Mouse (Mus musculus): Measurements from ENCODE around the gene Sox4. TPM values are rescaled to one million over a fixed set of nuclear protein-coding genes. Genes with fewer than 3 reads are reported as not detected.
A peak's percentile ranks its signal among the peaks of the same experiment; 100 is the strongest.

Gene Sox4
- polyA plus RNA-seq, 1 experiment from 2014 or later, result 51.7 TPM

- Histone ChIP-seq H3K9ac (replicated peaks; ENCODE audit: low read depth) (no peak overlapping the region), H3K27ac (ENCODE audit: low read length) (0 out of 2 replicates have a peak overlapping the region, but pooled peaks have one; percentile 4), H3K27me3 (replicated peaks; ENCODE audit: insufficient read depth, low read length) (no peaks in the 10 kb centered on the region), H3K4me2 (replicated peaks; ENCODE audit: low read depth, low read length) (peak overlapping the region; percentile 52), H3K4me3 (ENCODE audit: low read depth, low read length) (no peak overlapping the region), H3K36me3 (ENCODE audit: insufficient read depth, low read length) (no peaks in the 10 kb centered on the region), H3K4me1 (ENCODE audit: insufficient read depth, low read depth, low read length) (peaks cover 7% of the 10 kb centered on the region; the same call in 1 of the 2 replicates), H3K9me3 (ENCODE audit: low read length) (no peaks in the 10 kb centered on the region)
- WGBS, result 3% methylated on average over 10 of the region's 10 CpGs
- no peak for TF ChIP-seq EP300 (IDR thresholded peaks at IDR 0.05)
- TF ChIP-seq CTCF (IDR thresholded peaks at IDR 0.05), result no peak
- DNase-seq (ENCODE audit: low spot score) (peak; percentile 60), ATAC-seq (no peak)
Measured at GRCm38 (mm10) chr13:28948541-28948940, 5.0 kb downstream of the Sox4 start.

GRCm38 (mm10) chr13:28947740-28948441, 5.6 kb downstream of the Sox4 start:
- Histone ChIP-seq H3K4me2 (replicated peaks; ENCODE audit: low read depth, low read length) (no peak overlapping the region; the same call in 1 of the 2 replicates), H3K9ac (replicated peaks; ENCODE audit: low read depth) (no peak overlapping the region), H3K4me1 (ENCODE audit: insufficient read depth, low read depth, low read length) (peaks cover 7% of the 10 kb centered on the region; the same call in 1 of the 2 replicates), H3K9me3 (ENCODE audit: low read length) (no peaks in the 10 kb centered on the region), H3K36me3 (ENCODE audit: insufficient read depth, low read length) (no peaks in the 10 kb centered on the region), H3K4me3 (ENCODE audit: low read depth, low read length) (no peak overlapping the region), H3K27me3 (replicated peaks; ENCODE audit: insufficient read depth, low read length) (no peaks in the 10 kb centered on the region), H3K27ac (ENCODE audit: low read length) (peak overlapping the region; percentile 26; the same call in 1 of the 2 replicates)
- peak; percentile 16 for ATAC-seq
- DNase-seq (ENCODE audit: low spot score), result peak; percentile 58
- 0 out of 2 replicates have a peak, but pooled peaks have one; percentile 19 for TF ChIP-seq EP300 (IDR thresholded peaks at IDR 0.05)
- no peak for TF ChIP-seq CTCF (IDR thresholded peaks at IDR 0.05)
- WGBS, result 26% methylated on average over 7 of the region's 7 CpGs

DNA sequence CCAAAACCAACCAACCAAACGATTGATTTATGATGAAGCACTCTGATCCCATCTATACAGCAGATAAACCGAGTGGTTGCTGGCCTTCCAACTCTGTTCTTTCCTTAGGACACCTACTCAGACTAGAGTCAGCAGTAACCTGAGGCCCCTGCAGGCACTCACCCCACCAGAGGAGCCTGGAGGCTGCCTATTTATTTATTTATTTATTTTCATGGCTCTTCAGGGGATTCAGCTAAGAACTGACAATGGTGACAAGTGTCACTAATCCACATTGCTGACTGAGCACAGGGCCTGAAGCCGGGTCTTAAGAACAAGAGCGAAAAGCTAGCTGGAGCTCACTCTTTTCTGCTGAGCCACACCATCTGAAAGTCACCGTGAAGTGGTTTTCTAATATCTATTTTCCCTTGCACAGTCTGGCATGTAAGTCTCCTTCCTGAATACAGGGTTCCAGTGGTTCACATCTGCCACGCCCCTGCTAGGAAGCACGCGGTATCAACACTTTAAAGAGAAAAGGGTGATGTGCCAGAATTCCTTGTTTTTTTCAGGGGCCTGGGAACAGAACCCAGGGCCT, 6.9 kb downstream of the Sox4 start:
- WGBS, result 46% methylated on average over 8 of the region's 8 CpGs

DNA sequence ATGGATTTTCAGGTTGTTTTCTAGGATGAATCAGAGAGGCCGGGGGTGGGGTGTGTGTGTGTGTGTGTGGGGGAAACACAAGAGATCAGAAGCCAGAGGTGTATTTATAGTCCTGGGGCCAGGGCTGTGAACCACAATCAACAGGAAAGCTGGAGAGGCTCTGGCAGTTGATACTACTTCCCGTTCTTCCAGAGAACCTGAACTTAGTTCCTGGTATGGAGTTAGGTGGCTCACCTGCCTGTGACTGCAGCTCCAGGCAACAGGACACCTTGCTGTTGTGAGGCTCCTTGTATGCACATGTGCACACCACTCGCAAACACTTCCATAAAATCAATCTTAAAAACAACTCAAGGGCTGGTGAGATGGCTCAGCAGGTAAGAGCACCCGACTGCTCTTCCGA, 7.8 kb downstream of the Sox4 start:
- no peak overlapping the region for H3K4me3 ChIP-seq (ENCODE audit: low read depth, low read length)
- WGBS, result 81% methylated on average over 5 of the region's 5 CpGs
- no peak for DNase-seq (ENCODE audit: low spot score)
- no peak overlapping the region for H3K27ac ChIP-seq (ENCODE audit: low read length)
- H3K4me2 ChIP-seq (replicated peaks; ENCODE audit: low read depth, low read length), result no peak overlapping the region
- TF ChIP-seq CTCF (IDR thresholded peaks at IDR 0.05), result no peak
- no peak for TF ChIP-seq EP300 (IDR thresholded peaks at IDR 0.05)
- no peaks in the 10 kb centered on the region for H3K9me3 ChIP-seq (ENCODE audit: low read length)
- H3K4me1 ChIP-seq (ENCODE audit: insufficient read depth, low read depth, low read length), result peaks cover 7% of the 10 kb centered on the region; the same call in 1 of the 2 replicates
- no peaks in the 10 kb centered on the region for H3K36me3 ChIP-seq (ENCODE audit: insufficient read depth, low read length)
- no peak overlapping the region for H3K9ac ChIP-seq (replicated peaks; ENCODE audit: low read depth)
- no peaks in the 10 kb centered on the region for H3K27me3 ChIP-seq (replicated peaks; ENCODE audit: insufficient read depth, low read length)
- no peak for ATAC-seq

More for the DNA sequence above, 6.9 kb downstream of the Sox4 start:
- ATAC-seq, result no peak
- no peak overlapping the region for H3K4me2 ChIP-seq (replicated peaks; ENCODE audit: low read depth, low read length)
- no peak overlapping the region for H3K9ac ChIP-seq (replicated peaks; ENCODE audit: low read depth)
- no peaks in the 10 kb centered on the region for H3K27me3 ChIP-seq (replicated peaks; ENCODE audit: insufficient read depth, low read length)
- TF ChIP-seq CTCF (IDR thresholded peaks at IDR 0.05) (no peak), EP300 (IDR thresholded peaks at IDR 0.05) (no peak)
- no peak overlapping the region for H3K4me3 ChIP-seq (ENCODE audit: low read depth, low read length)
- H3K27ac ChIP-seq (ENCODE audit: low read length), result no peak overlapping the region; the same call in 1 of the 2 replicates
- no peaks in the 10 kb centered on the region for H3K9me3 ChIP-seq (ENCODE audit: low read length)
- no peaks in the 10 kb centered on the region for H3K36me3 ChIP-seq (ENCODE audit: insufficient read depth, low read length)
- peaks cover 7% of the 10 kb centered on the region; the same call in 1 of the 2 replicates for H3K4me1 ChIP-seq (ENCODE audit: insufficient read depth, low read depth, low read length)
- DNase-seq (ENCODE audit: low spot score), result no peak

DNA sequence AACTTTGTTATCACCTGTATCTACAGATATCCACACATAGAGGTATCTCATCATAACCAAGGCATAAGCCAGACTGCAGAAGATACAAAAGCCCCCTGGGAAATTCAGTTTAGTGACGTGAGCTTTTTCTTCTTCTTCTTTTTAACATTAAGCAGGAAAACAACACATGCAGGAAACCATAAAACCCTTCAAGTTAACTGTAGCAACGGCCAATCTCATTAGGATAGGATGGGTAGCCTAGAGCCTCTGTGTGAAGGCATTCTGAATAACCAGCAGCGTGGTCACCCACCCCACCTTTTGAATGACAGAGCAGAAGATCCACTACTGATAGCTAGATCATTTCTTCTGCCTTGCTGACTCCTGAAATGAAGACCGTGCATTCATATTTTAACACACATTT, 10.6 kb downstream of the Sox4 start:
- Histone ChIP-seq H3K27ac (ENCODE audit: low read length) (no peak overlapping the region), H3K4me3 (ENCODE audit: low read depth, low read length) (no peak overlapping the region), H3K9ac (replicated peaks; ENCODE audit: low read depth) (no peak overlapping the region), H3K4me2 (replicated peaks; ENCODE audit: low read depth, low read length) (no peak overlapping the region), H3K36me3 (ENCODE audit: insufficient read depth, low read length) (no peaks in the 10 kb centered on the region), H3K27me3 (replicated peaks; ENCODE audit: insufficient read depth, low read length) (no peaks in the 10 kb centered on the region), H3K9me3 (ENCODE audit: low read length) (no peaks in the 10 kb centered on the region), H3K4me1 (ENCODE audit: insufficient read depth, low read depth, low read length) (peaks cover 3% of the 10 kb centered on the region; the same call in 1 of the 2 replicates)
- ATAC-seq (no peak), DNase-seq (ENCODE audit: low spot score) (no peak)
- TF ChIP-seq EP300 (IDR thresholded peaks at IDR 0.05), result no peak
- no peak for TF ChIP-seq CTCF (IDR thresholded peaks at IDR 0.05)
- 73% methylated on average over 4 of the region's 4 CpGs for WGBS

- H3K9ac ChIP-seq (replicated peaks; ENCODE audit: low read depth), result no peak overlapping the region
- TF ChIP-seq CTCF (IDR thresholded peaks at IDR 0.05) (no peak), EP300 (IDR thresholded peaks at IDR 0.05) (no peak)
- no peaks in the 10 kb centered on the region for H3K9me3 ChIP-seq (ENCODE audit: low read length)
- 27% methylated on average over 4 of the region's 4 CpGs for WGBS
- H3K4me3 ChIP-seq (ENCODE audit: low read depth, low read length), result no peak overlapping the region
- no peak for DNase-seq (ENCODE audit: low spot score)
- H3K36me3 ChIP-seq (ENCODE audit: insufficient read depth, low read length), result no peaks in the 10 kb centered on the region
- no peak overlapping the region for H3K27ac ChIP-seq (ENCODE audit: low read length)
- no peaks in the 10 kb centered on the region for H3K27me3 ChIP-seq (replicated peaks; ENCODE audit: insufficient read depth, low read length)
- no peaks in the 10 kb centered on the region for H3K4me1 ChIP-seq (ENCODE audit: insufficient read depth, low read depth, low read length)
- ATAC-seq, result no peak
- no peak overlapping the region for H3K4me2 ChIP-seq (replicated peaks; ENCODE audit: low read depth, low read length)
Measured at GRCm38 (mm10) chr13:28941983-28942630, 11.4 kb downstream of the Sox4 start.
